Mouse (Mus musculus): ENCODE data around the gene Nub1. TPM values are rescaled to one million over a fixed set of nuclear protein-coding genes. Genes with fewer than 3 reads are reported as not detected.

Nub1 gene
- polyA plus RNA-seq, 1 experiment from 2014 or later = 40.9 TPM

- 52% methylated on average over 2 of the region's 2 CpGs for WGBS
- H3K9ac ChIP-seq = no peak overlapping the region
- H3K4me2 ChIP-seq = no peak overlapping the region
- H3K9me3 ChIP-seq (replicated peaks) = peaks cover 9% of the 10 kb centered on the region; the same call in 1 of the 2 replicates
- peaks cover 71% of the 10 kb centered on the region for H3K36me3 ChIP-seq (ENCODE audit: poor library complexity, severe bottlenecking)
- H3K4me3 ChIP-seq = no peak overlapping the region
- 0 out of 2 replicates have a peak, but pooled peaks cover 6% of the 10 kb centered on the region for H3K4me1 ChIP-seq
- H3K27ac ChIP-seq = no peak overlapping the region
- no peak for ATAC-seq
- H3K27me3 ChIP-seq = no peaks in the 10 kb centered on the region
Observed at GRCm38 (mm10) chr5:24709962-24710361, 24.6 kb downstream of the Nub1 start.

GRCm38 (mm10) chr5:24711615-24712014, 26.3 kb downstream of the Nub1 start:
- Histone ChIP-seq H3K4me1 (0 out of 2 replicates have a peak, but pooled peaks cover 6% of the 10 kb centered on the region), H3K9me3 (replicated peaks) (peaks cover 9% of the 10 kb centered on the region; the same call in 1 of the 2 replicates), H3K36me3 (ENCODE audit: poor library complexity, severe bottlenecking) (peaks cover 55% of the 10 kb centered on the region), H3K27me3 (no peaks in the 10 kb centered on the region), H3K27ac (no peak overlapping the region), H3K4me3 (no peak overlapping the region), H3K9ac (no peak overlapping the region), H3K4me2 (no peak overlapping the region)
- WGBS = 93% methylated on average over 6 of the region's 6 CpGs
- ATAC-seq = no peak

DNA sequence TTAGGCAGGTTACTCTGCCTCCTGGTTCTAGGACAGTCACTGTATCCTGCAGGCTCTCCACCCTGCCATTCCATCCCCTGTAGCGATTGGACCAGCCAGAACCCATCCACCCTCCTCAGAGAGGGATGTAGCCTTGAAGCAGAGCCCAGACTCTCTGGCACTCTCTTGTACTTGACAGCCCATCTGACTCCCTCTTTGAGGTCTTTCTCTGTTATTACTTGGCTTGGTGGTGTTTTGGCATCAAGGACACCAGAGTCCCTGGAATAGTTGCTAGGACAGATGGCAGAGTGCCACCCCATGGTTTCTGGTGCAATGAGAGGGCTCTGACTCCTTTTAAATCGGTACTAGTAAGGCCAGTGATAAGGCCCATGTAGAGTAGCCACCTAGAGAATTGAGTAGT, 27.9 kb downstream of the Nub1 start:
- WGBS = 88% methylated on average over 2 of the region's 2 CpGs
- no peak overlapping the region for H3K9ac ChIP-seq
- H3K4me2 ChIP-seq = no peak overlapping the region
- peaks cover 39% of the 10 kb centered on the region for H3K36me3 ChIP-seq (ENCODE audit: poor library complexity, severe bottlenecking)
- H3K9me3 ChIP-seq (replicated peaks) = peaks cover 9% of the 10 kb centered on the region; the same call in 1 of the 2 replicates
- H3K4me3 ChIP-seq = no peak overlapping the region
- H3K27me3 ChIP-seq = no peaks in the 10 kb centered on the region
- 0 out of 2 replicates have a peak, but pooled peaks cover 6% of the 10 kb centered on the region for H3K4me1 ChIP-seq
- no peak overlapping the region for H3K27ac ChIP-seq
- no peak for ATAC-seq

GRCm38 (mm10) chr5:24713987-24714386, 28.7 kb downstream of the Nub1 start:
- Histone ChIP-seq H3K4me2 (no peak overlapping the region), H3K9me3 (replicated peaks) (peaks cover 9% of the 10 kb centered on the region; the same call in 1 of the 2 replicates), H3K36me3 (ENCODE audit: poor library complexity, severe bottlenecking) (peaks cover 31% of the 10 kb centered on the region), H3K4me1 (0 out of 2 replicates have a peak, but pooled peaks cover 6% of the 10 kb centered on the region), H3K4me3 (no peak overlapping the region), H3K27ac (no peak overlapping the region), H3K9ac (no peak overlapping the region), H3K27me3 (no peaks in the 10 kb centered on the region)
- WGBS = 95% methylated on average over 6 of the region's 6 CpGs
- no peak for ATAC-seq

GRCm38 (mm10) chr5:24718076-24718475, 32.7 kb downstream of the Nub1 start:
- 97% methylated on average over 6 of the region's 6 CpGs for WGBS
- Histone ChIP-seq H3K4me3 (no peak overlapping the region), H3K36me3 (ENCODE audit: poor library complexity, severe bottlenecking) (no peaks in the 10 kb centered on the region), H3K27ac (no peak overlapping the region), H3K27me3 (no peaks in the 10 kb centered on the region), H3K4me1 (no peaks in the 10 kb centered on the region), H3K9me3 (replicated peaks) (no peaks in the 10 kb centered on the region), H3K9ac (no peak overlapping the region), H3K4me2 (no peak overlapping the region)
- no peak for ATAC-seq

- 86% methylated on average over 3 of the region's 3 CpGs for WGBS
- no peak overlapping the region for H3K4me3 ChIP-seq
- H3K27ac ChIP-seq = no peak overlapping the region
- no peaks in the 10 kb centered on the region for H3K36me3 ChIP-seq (ENCODE audit: poor library complexity, severe bottlenecking)
- ATAC-seq = no peak
- H3K9me3 ChIP-seq (replicated peaks) = no peaks in the 10 kb centered on the region
- no peak overlapping the region for H3K9ac ChIP-seq
- H3K4me2 ChIP-seq = no peak overlapping the region
- H3K4me1 ChIP-seq = 0 out of 2 replicates have a peak, but pooled peaks cover 6% of the 10 kb centered on the region
- no peaks in the 10 kb centered on the region for H3K27me3 ChIP-seq
Observed at GRCm38 (mm10) chr5:24719852-24720251, 34.5 kb downstream of the Nub1 start.

GRCm38 (mm10) chr5:24723527-24724269, 38.4 kb downstream of the Nub1 start:
- 63% methylated on average over 11 of the region's 11 CpGs for WGBS
- ATAC-seq = no peak

GRCm38 (mm10) chr5:24724270-24724634, 38.9 kb downstream of the Nub1 start:
- Histone ChIP-seq H3K27ac (no peak overlapping the region; the same call in 1 of the 2 replicates), H3K4me3 (no peak overlapping the region), H3K27me3 (peaks cover 9% of the 10 kb centered on the region), H3K9ac (no peak overlapping the region), H3K4me1 (0 out of 2 replicates have a peak, but pooled peaks cover 6% of the 10 kb centered on the region), H3K36me3 (ENCODE audit: poor library complexity, severe bottlenecking) (no peaks in the 10 kb centered on the region), H3K4me2 (no peak overlapping the region), H3K9me3 (replicated peaks) (no peaks in the 10 kb centered on the region)
- no peak for ATAC-seq
- WGBS = 75% methylated on average over 5 of the region's 5 CpGs

More at GRCm38 (mm10) chr5:24723527-24724269, 38.4 kb downstream of the Nub1 start:
- Histone ChIP-seq H3K4me3 (no peak overlapping the region), H3K4me1 (0 out of 2 replicates have a peak, but pooled peaks cover 6% of the 10 kb centered on the region), H3K4me2 (no peak overlapping the region), H3K36me3 (ENCODE audit: poor library complexity, severe bottlenecking) (no peaks in the 10 kb centered on the region), H3K9me3 (replicated peaks) (no peaks in the 10 kb centered on the region), H3K27ac (no peak overlapping the region), H3K9ac (no peak overlapping the region), H3K27me3 (peaks cover 5% of the 10 kb centered on the region)

DNA sequence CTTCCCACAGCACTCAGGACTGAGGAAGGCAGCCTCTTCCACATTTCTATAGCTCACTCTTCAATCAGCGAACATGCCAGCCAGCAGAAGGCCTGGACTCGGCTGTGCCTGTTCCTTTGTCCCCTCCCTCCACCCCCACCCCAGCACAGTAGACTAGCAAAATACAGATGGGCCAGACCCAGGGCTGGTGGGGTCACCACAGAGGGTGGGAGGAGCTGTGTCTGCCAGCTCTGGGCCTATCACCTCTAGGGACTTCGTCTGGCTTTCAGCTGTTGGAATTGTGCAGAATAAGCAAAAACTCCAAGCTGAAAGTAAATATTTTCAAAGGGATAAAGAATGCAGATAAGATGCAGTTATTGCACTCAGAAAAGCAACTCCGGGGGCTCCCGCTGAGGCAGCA, 39.5 kb downstream of the Nub1 start:
- ATAC-seq = peak; percentile 58; the same call in 1 of the 2 replicates
- peak overlapping the region; percentile 22; the same call in 1 of the 2 replicates for H3K27ac ChIP-seq

GRCm38 (mm10) chr5:24725897-24726296, 40.6 kb downstream of the Nub1 start:
- Histone ChIP-seq H3K4me1 (peaks cover 19% of the 10 kb centered on the region), H3K4me2 (no peak overlapping the region), H3K27me3 (peaks cover 25% of the 10 kb centered on the region), H3K9ac (no peak overlapping the region), H3K4me3 (no peak overlapping the region), H3K36me3 (ENCODE audit: poor library complexity, severe bottlenecking) (no peaks in the 10 kb centered on the region), H3K9me3 (replicated peaks) (no peaks in the 10 kb centered on the region), H3K27ac (no peak overlapping the region)
- WGBS = 74% methylated on average over 6 of the region's 6 CpGs
- ATAC-seq = no peak

More for the DNA sequence above, 39.5 kb downstream of the Nub1 start:
- Histone ChIP-seq H3K27me3 (peaks cover 14% of the 10 kb centered on the region), H3K9me3 (replicated peaks) (no peaks in the 10 kb centered on the region), H3K36me3 (ENCODE audit: poor library complexity, severe bottlenecking) (no peaks in the 10 kb centered on the region), H3K4me1 (peaks cover 8% of the 10 kb centered on the region), H3K4me2 (no peak overlapping the region), H3K9ac (0 out of 2 replicates have a peak overlapping the region, but pooled peaks have one; percentile 12), H3K4me3 (no peak overlapping the region)
- 59% methylated on average over 5 of the region's 5 CpGs for WGBS

DNA sequence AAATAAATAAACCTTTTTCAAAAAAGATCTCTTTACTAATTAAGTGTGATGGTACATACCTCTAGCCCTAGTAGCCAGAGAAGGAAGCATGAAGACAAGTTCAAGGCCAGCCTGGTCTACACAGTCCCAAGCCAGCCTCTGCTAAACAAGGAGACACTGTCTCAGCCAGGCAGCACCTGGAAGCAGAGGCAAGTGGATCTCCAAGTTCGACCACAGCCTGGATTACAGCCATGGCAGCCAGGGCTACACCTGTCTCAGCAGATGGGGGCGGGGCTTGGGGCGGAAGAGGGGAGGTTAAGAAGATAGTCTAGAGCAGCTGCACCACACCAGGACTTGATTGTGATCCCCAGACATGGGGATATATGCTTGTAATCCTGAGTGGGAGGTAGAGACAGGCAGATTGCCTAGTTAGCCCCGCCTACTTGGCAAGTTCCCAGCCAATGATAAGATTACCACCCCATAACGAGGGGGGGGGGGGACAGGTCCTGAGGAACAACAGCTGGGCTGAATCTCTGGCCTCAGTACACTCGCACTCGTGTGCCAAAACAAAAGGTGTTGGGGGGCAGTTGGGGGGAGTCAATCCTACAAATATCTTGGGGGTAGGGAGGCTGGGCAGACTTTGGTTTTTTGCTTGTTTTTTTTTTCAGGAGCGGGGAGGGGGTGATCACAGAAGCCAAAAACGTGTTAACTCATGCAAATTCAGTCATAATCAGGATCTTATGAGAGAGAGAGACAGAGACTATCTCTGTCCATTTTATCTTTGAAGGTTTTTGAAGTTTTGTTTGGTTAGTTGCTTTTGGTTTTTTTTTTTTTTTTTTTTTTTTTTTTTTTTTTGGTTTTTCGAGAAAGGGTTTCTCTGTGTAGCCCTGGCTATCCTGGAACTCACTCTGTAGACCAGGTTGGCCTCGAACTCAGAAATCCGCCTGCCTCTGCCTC, 41.8 kb downstream of the Nub1 start:
- no peaks in the 10 kb centered on the region for H3K9me3 ChIP-seq (replicated peaks)
- H3K9ac ChIP-seq = no peak overlapping the region
- peaks cover 38% of the 10 kb centered on the region for H3K27me3 ChIP-seq
- no peak overlapping the region for H3K4me2 ChIP-seq
- WGBS = 67% methylated on average over 11 of the region's 12 CpGs
- H3K4me1 ChIP-seq = peaks cover 26% of the 10 kb centered on the region
- no peak for ATAC-seq
- no peak overlapping the region for H3K4me3 ChIP-seq
- no peak overlapping the region for H3K27ac ChIP-seq
- no peaks in the 10 kb centered on the region for H3K36me3 ChIP-seq (ENCODE audit: poor library complexity, severe bottlenecking)
